Mouse (Mus musculus): ENCODE results near the gene Hoxc4. TPM values are rescaled to one million over a fixed set of nuclear protein-coding genes. Genes with fewer than 3 reads are reported as not detected.

The Hoxc4 gene
- total RNA-seq (2021), result 1 to 10 TPM; 5.3 to 6.3 TPM
- long read RNA-seq, experiment 1, partial matches to known transcripts, result 0 of 4 reads
- long read RNA-seq, experiment 1, other reads (novel, unspliced or antisense), result 3 of 4 reads
- long read RNA-seq, experiment 2, partial matches to known transcripts, result 0 of 3 reads
- long read RNA-seq, experiment 2, other reads (novel, unspliced or antisense), result 2 of 3 reads

GRCm38 (mm10) chr15:103018636-103019035, at the start of gene Hoxc4:
Gene Hoxc4 (plus strand): TSS chr15:103018934.
- DNase-seq, result no peak

DNA sequence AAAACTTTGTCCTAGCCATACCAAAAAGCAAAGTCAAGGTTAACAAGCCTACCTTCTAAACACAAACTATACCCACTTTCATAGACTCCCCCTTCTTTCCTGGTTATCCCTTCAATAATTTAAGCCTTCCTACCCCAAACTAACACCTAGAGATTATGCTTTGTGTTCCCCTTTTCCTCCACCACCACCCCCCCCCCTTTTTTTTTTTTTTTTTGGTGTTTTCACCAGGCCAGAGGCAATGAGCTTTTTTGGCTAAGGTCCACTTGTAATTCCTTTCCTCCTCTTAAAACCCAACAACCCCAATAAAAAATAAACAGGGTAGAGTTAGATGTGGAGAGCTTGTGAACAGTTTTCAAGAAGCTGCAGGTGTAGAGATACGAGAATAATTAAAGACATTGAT, 49.4 kb upstream of the Hoxc4 start:
- no peak for DNase-seq

DNA sequence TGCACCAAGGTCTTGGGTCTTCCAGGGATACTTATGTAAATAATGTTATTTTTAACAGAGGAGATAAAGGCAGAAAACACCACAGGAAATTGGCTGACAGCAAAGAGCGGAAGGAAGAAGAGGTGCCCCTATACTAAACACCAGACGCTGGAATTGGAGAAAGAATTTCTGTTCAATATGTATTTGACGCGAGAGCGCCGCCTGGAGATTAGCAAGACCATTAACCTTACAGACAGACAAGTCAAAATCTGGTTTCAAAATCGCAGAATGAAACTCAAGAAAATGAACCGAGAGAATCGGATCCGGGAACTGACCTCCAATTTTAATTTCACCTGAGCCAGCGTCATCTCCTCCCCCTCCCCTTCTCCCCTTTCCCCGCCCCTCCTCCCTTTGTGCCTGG, 48.0 kb upstream of the Hoxc4 start:
- no peak for DNase-seq

GRCm38 (mm10) chr15:102972254-102972653, 46.5 kb upstream of the Hoxc4 start:
- DNase-seq, result no peak

- no peak for DNase-seq
These were observed 46.0 kb upstream of the Hoxc4 start for GRCm38 (mm10) chr15:102972753-102973152.

- DNase-seq, result no peak
These were observed 43.7 kb upstream of the Hoxc4 start for GRCm38 (mm10) chr15:102975034-102975433.

DNA sequence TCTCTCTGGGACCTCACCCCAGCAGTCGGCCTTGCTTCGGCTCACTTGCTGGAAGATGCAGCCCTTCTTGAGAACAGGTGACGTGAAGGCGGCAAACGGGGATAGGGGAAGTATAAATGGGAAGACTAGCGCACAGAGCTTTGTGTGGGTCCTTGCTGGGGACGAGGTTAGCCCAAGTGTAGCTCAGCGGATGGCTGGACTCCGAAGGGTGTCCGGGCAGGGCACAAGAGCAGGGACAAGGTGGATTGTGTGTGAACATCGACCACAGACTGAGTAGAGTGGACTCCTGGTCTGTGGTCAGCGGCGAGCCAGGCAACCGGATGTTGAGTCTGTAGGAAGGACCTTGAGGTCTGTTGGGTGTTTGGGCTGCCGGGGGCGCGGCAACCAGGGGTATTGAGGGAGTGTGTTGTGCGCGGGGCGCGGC, 43.0 kb upstream of the Hoxc4 start:
- no peak for DNase-seq

- no peak for DNase-seq
These were observed 42.6 kb upstream of the Hoxc4 start, which contains the start of gene Hoxc9 for GRCm38 (mm10) chr15:102976171-102976570. Gene Hoxc9 (plus strand): TSS chr15:102976439.

GRCm38 (mm10) chr15:102976631-102977422, 41.9 kb upstream of the Hoxc4 start:
- DNase-seq, result no peak

DNA sequence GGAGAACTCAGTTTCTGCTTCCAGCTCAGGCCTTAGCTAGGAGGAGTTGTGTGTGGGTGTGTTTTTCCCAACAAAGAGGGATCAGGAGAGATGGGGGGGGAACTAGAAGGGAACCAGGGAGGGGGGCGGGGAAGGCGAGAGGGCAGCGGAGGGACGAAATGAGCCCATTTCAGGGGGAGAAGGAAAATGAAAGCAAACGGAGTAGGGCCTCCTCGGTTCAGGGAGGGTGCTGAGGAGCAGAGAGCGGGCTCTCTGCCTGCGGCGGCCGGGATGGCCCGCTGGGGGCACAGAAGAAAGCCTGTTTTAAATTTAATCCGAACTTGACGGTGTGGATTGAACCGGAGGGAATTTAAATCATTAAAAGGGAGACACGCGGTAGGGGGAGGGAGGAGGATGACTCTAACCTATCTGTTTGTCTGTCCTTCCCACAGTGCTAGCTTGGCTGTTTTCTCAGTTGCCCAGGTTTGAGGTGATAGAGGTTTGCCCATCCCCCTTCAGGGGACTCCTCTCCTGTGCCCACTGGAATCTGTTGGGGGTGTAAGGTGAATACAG, 41.2 kb upstream of the Hoxc4 start:
- DNase-seq, result no peak

GRCm38 (mm10) chr15:102978615-102979515, 39.9 kb upstream of the Hoxc4 start:
- no peak for DNase-seq

GRCm38 (mm10) chr15:102979936-102980335, 38.8 kb upstream of the Hoxc4 start:
- DNase-seq, result no peak

- no peak for DNase-seq
These were observed 38.4 kb upstream of the Hoxc4 start for GRCm38 (mm10) chr15:102980352-102980751.

- no peak for DNase-seq
These were observed 37.8 kb upstream of the Hoxc4 start for GRCm38 (mm10) chr15:102980912-102981311.

DNA sequence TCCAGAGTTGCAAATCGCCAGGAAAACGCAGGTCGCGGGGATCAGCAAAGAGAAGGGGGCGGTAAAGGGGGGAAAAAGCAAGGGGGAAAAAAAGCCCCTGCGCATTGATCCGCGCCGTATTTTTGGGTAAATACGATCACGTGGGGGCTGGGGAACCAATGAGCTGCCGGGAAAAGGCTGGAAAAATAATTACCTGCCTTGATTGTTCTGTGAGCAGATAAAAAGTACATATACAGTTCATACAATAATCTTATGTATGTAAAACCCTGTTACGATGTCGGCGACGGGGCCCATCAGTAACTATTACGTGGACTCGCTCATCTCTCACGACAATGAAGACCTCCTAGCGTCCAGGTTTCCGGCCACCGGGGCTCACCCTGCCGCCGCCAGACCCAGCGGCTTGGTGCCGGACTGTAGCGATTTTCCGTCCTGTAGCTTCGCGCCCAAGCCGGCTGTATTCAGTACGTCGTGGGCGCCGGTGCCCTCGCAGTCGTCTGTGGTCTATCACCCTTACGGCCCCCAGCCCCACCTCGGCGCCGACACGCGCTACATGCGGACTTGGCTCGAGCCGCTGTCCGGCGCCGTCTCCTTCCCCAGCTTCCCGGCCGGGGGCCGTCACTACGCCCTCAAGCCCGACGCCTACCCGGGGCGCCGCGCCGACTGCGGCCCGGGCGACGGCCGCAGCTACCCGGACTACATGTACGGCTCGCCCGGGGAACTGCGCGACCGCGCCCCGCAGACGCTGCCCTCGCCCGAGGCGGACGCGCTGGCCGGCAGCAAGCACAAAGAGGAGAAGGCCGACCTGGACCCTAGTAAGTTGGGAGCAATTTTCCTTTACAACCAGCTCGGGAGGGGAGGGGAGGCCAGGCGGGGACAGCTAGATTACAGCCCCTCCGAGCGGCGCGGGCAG, 37.1 kb upstream of the Hoxc4 start:
- peak; percentile 72 for DNase-seq

DNA sequence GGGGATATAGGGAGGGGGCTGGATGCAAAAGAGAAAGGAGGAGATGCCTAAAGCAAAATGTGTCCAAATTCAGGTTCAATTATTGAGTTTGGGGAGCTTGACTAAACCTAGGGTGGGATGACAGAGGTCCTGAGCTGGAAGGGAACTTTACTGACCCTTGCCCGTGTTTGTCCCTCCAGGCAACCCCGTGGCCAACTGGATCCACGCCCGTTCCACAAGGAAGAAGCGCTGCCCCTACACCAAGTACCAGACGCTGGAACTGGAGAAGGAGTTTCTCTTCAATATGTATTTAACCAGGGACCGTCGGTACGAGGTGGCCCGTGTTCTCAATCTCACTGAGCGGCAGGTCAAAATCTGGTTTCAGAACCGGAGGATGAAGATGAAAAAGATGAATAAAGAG, 35.0 kb upstream of the Hoxc4 start:
- DNase-seq, result no peak

DNA sequence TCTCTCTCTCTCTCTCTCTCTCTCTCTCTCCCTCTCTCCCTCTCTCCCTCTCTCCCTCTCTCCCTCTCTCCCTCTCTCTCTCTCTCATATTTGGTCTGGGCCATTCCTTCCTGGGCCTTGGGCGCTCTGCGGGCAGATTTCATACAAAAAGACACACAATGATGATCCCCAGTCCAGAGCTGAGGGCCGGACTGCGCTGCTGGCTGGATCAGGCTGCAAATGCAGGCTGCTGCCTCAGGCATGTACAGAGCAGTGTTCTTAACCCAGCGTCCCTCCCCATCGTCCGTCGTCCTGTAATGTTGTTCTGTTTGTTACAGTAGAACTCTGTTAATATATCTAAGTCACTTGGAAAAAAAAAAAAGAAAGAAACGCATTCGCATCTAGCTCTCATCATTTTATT, 34.2 kb upstream of the Hoxc4 start:
- DNase-seq, result no peak

- DNase-seq, result no peak
These were observed 33.8 kb upstream of the Hoxc4 start for GRCm38 (mm10) chr15:102984925-102985324.

GRCm38 (mm10) chr15:102987124-102987833, 31.5 kb upstream of the Hoxc4 start:
- peak; percentile 98 for DNase-seq

GRCm38 (mm10) chr15:102988078-102988477, 30.7 kb upstream of the Hoxc4 start:
- DNase-seq, result no peak
